Mouse (Mus musculus) hindbrain, embryonic 12.5 days (tissue): ENCODE measurements around the gene Tomm70a. TPM values are rescaled to one million over a fixed set of nuclear protein-coding genes. Genes with fewer than 3 reads are reported as not detected.

ENCODE experiments used
- ATAC-seq: fragments of 200-750 bp; cut with Nextera tagmentation; 2 replicates; pipeline ENCODE4 v1.8.0; 2017; ENCODE audit warnings: moderate TSS enrichment; ENCODE audit not compliant: low FRiP score
- H3K27ac ChIP-seq: fragments of 300-500 bp; sonication (generic); 2 replicates; pipeline ENCODE4 v1.5.1; 2016; ENCODE audit warnings: mild to moderate bottlenecking
- H3K27me3 ChIP-seq: fragments of 300-500 bp; sonication (generic); 2 replicates; pipeline ENCODE4 v1.6.1; 2016; ENCODE audit warnings: mild to moderate bottlenecking
- H3K36me3 ChIP-seq: fragments of 300-500 bp; sonication (generic); 2 replicates; pipeline ENCODE4 v1.6.1; 2016; ENCODE audit warnings: mild to moderate bottlenecking
- H3K4me1 ChIP-seq: fragments of 300-500 bp; sonication (generic); 2 replicates; pipeline ENCODE4 v1.6.1; 2016
- H3K4me2 ChIP-seq: fragments of 300-500 bp; sonication (generic); replicated peaks from 2 replicates; pipeline ENCODE4 v1.6.1; 2016; ENCODE audit warnings: mild to moderate bottlenecking
- H3K4me3 ChIP-seq: fragments of 300-500 bp; sonication (generic); 2 replicates; pipeline ENCODE4 v1.5.1; 2016; ENCODE audit warnings: mild to moderate bottlenecking
- H3K9ac ChIP-seq: fragments of 300-500 bp; sonication (generic); 2 replicates; pipeline ENCODE4 v1.6.1; 2016; ENCODE audit warnings: mild to moderate bottlenecking, moderate library complexity
- H3K9me3 ChIP-seq: fragments of 300-500 bp; sonication (generic); replicated peaks from 2 replicates; pipeline ENCODE4 v1.6.1; 2016; ENCODE audit warnings: mild to moderate bottlenecking
- WGBS: fragments of 180-500 bp; shearing (Covaris S2); methylation state at CpG from one replicate; pipeline ENCODE4 v1.1.7; 2016; 5-methylcytosine and 5-hydroxymethylcytosine counted together
- polyA plus RNA-seq: library from polyadenylated mRNA; unstranded; fragments of >200 nt; fragmentation: Nextera tagmentation; extraction: Ambion mirVana; gene quantifications from 2 replicates; pipeline ENCODE4 v1.2.1, GENCODE M21; 2016

Tomm70a gene
- 63.9 and 64.9 TPM in 2 replicates for polyA plus RNA-seq

GRCm38 (mm10) chr16:57120913-57121815 is at the start of gene Tomm70a:
TSS of gene Tomm70a (plus strand) at chr16:57121703.
- Histone ChIP-seq H3K4me2 (peak within 1 kb of the TSS; percentile 78), H3K27ac (peak within 1 kb of the TSS; percentile 95), H3K4me1 (peaks cover 16% of the 10 kb centered on the region), H3K36me3 (no peaks in the 10 kb centered on the region), H3K9ac (peak within 1 kb of the TSS; percentile 85), H3K9me3 (no peaks in the 10 kb centered on the region), H3K4me3 (peak within 1 kb of the TSS; percentile 83), H3K27me3 (no peaks in the 10 kb centered on the region)
- under 1% methylated on average over 37 of the region's 37 CpGs for WGBS
- peak; percentile 100 for ATAC-seq

GRCm38 (mm10) chr16:57075986-57076385 is 45.5 kb upstream of the Tomm70a start:
- ATAC-seq, result no peak
- no peak overlapping the region for H3K9ac ChIP-seq

GRCm38 (mm10) chr16:57079577-57079976 is 41.9 kb upstream of the Tomm70a start:
- H3K9me3 ChIP-seq, result no peaks in the 10 kb centered on the region
- ATAC-seq, result no peak

More at GRCm38 (mm10) chr16:57075986-57076385, 45.5 kb upstream of the Tomm70a start:
- Histone ChIP-seq H3K27me3 (no peaks in the 10 kb centered on the region), H3K4me3 (no peak overlapping the region), H3K9me3 (no peaks in the 10 kb centered on the region), H3K36me3 (no peaks in the 10 kb centered on the region), H3K4me1 (no peaks in the 10 kb centered on the region), H3K27ac (no peak overlapping the region), H3K4me2 (no peak overlapping the region)
- 77% methylated on average over 7 of the region's 7 CpGs for WGBS

GRCm38 (mm10) chr16:57092460-57092859 is 29.0 kb upstream of the Tomm70a start:
- WGBS, result 63% methylated on average over 4 of the region's 4 CpGs
- no peak overlapping the region for H3K27ac ChIP-seq
- no peak overlapping the region for H3K4me2 ChIP-seq
- H3K36me3 ChIP-seq, result no peaks in the 10 kb centered on the region
- no peak overlapping the region for H3K9ac ChIP-seq
- H3K4me1 ChIP-seq, result no peaks in the 10 kb centered on the region
- no peak overlapping the region for H3K4me3 ChIP-seq
- H3K27me3 ChIP-seq, result no peaks in the 10 kb centered on the region
- H3K9me3 ChIP-seq, result no peaks in the 10 kb centered on the region
- ATAC-seq, result peak; percentile 77; the same call in 1 of the 2 replicates

More at GRCm38 (mm10) chr16:57079577-57079976, 41.9 kb upstream of the Tomm70a start:
- Histone ChIP-seq H3K36me3 (no peaks in the 10 kb centered on the region), H3K27ac (no peak overlapping the region), H3K9ac (no peak overlapping the region), H3K4me1 (no peaks in the 10 kb centered on the region), H3K27me3 (no peaks in the 10 kb centered on the region), H3K4me3 (no peak overlapping the region), H3K4me2 (no peak overlapping the region)
- whole genome bisulfite sequencing, result 85% methylated on average over 4 of the region's 4 CpGs

DNA sequence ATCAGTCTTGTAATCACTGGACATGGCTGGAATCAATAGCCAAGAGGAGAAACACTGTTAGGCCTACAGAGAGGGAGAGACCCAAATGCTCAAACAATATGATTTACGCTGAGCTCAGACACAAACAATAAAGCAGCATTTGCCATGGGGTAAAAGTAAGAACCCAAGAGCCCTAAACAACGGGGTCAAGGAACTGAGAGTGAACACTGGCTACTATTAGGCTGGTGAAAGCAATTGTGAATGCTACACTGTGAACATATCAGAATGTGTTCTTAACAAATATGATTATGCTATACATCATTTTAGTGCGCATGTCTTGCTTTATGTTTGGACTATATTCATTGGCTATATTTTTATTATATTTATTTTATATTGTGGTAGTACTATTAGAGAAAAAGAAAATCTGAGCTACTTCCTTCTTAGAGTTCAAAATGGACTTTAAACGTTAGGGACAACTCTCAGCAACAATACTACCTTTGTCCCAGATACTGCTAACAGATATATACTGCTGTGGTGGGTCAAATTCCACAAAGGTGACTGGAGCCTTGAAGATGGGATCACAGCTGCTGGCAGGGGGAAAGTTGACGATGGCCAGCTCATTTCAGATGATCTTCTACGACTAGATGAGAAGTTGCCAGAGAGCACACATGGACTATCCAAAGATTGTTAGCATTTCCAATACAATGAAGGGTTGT is 28.4 kb upstream of the Tomm70a start:
- Histone ChIP-seq H3K9ac (no peak overlapping the region), H3K4me3 (no peak overlapping the region), H3K4me2 (no peak overlapping the region), H3K27ac (no peak overlapping the region), H3K4me1 (no peaks in the 10 kb centered on the region), H3K36me3 (no peaks in the 10 kb centered on the region), H3K27me3 (no peaks in the 10 kb centered on the region), H3K9me3 (no peaks in the 10 kb centered on the region)
- WGBS, result 74% methylated on average over 6 of the region's 6 CpGs
- no peak for ATAC-seq

GRCm38 (mm10) chr16:57098468-57099144 is 22.9 kb upstream of the Tomm70a start:
- H3K27ac ChIP-seq, result no peak overlapping the region
- no peaks in the 10 kb centered on the region for H3K4me1 ChIP-seq
- H3K27me3 ChIP-seq, result no peaks in the 10 kb centered on the region
- H3K4me2 ChIP-seq, result no peak overlapping the region
- no peaks in the 10 kb centered on the region for H3K36me3 ChIP-seq
- 67% methylated on average over 7 of the region's 7 CpGs for WGBS
- no peaks in the 10 kb centered on the region for H3K9me3 ChIP-seq
- ATAC-seq, result 0 out of 2 replicates have a peak, but pooled peaks have one; percentile 32
- H3K4me3 ChIP-seq, result no peak overlapping the region
- no peak overlapping the region for H3K9ac ChIP-seq

DNA sequence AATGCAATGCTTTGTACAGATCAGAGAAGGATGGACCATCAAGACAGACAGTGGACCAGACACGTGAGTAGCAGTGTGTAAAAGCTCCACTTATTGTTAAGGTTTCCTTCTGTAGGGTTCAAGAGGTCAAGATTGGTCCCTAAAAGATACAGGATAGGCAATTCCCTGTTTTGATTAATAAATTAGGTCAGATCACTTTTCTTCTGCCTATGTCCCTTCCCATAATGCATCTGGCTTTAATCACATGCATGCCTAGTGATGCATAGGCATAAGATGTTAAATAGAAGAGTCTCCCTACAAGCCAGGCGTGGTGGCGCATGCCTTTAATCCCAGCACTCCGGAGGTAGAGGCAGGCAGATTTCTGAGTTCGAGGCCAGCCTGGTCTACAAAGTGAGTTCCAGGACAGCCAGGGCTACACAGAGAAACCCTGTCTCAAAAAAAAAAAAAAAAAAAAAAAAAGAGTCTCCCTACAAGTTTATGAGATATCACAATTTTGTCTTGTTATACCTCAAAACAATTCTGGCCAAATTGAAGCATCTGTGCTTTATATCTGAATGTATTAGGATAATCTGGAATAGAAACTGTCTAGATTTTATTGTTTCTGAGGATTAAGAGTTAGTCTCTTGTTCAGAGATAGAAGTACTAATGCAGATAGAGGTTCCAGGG is 21.8 kb upstream of the Tomm70a start:
- H3K4me2 ChIP-seq, result no peak overlapping the region
- no peaks in the 10 kb centered on the region for H3K4me1 ChIP-seq
- 80% methylated on average over 5 of the region's 5 CpGs for WGBS
- H3K9ac ChIP-seq, result no peak overlapping the region
- H3K27me3 ChIP-seq, result no peaks in the 10 kb centered on the region
- no peak overlapping the region for H3K4me3 ChIP-seq
- no peak overlapping the region for H3K27ac ChIP-seq
- H3K9me3 ChIP-seq, result no peaks in the 10 kb centered on the region
- H3K36me3 ChIP-seq, result no peaks in the 10 kb centered on the region
- no peak for ATAC-seq

GRCm38 (mm10) chr16:57101174-57101573 is 20.3 kb upstream of the Tomm70a start:
- no peak for ATAC-seq
- Histone ChIP-seq H3K27ac (no peak overlapping the region), H3K27me3 (no peaks in the 10 kb centered on the region), H3K4me3 (no peak overlapping the region), H3K4me1 (no peaks in the 10 kb centered on the region), H3K9me3 (no peaks in the 10 kb centered on the region), H3K9ac (no peak overlapping the region), H3K36me3 (no peaks in the 10 kb centered on the region), H3K4me2 (no peak overlapping the region)
- WGBS, result 88% methylated on average over 1 of the region's 1 CpGs

- 81% methylated on average over 5 of the region's 5 CpGs for WGBS
- Histone ChIP-seq H3K9ac (no peak overlapping the region), H3K36me3 (no peaks in the 10 kb centered on the region), H3K4me2 (no peak overlapping the region), H3K4me3 (no peak overlapping the region), H3K9me3 (no peaks in the 10 kb centered on the region), H3K27me3 (no peaks in the 10 kb centered on the region), H3K4me1 (no peaks in the 10 kb centered on the region), H3K27ac (no peak overlapping the region)
- ATAC-seq, result no peak
Observed at GRCm38 (mm10) chr16:57106185-57106960, 15.1 kb upstream of the Tomm70a start.

- Histone ChIP-seq H3K4me3 (no peak overlapping the region), H3K4me1 (no peaks in the 10 kb centered on the region), H3K9ac (no peak overlapping the region), H3K4me2 (no peak overlapping the region), H3K27me3 (no peaks in the 10 kb centered on the region), H3K9me3 (no peaks in the 10 kb centered on the region), H3K27ac (no peak overlapping the region), H3K36me3 (no peaks in the 10 kb centered on the region)
- ATAC-seq, result no peak
Observed at GRCm38 (mm10) chr16:57116066-57116465, 5.4 kb upstream of the Tomm70a start.

DNA sequence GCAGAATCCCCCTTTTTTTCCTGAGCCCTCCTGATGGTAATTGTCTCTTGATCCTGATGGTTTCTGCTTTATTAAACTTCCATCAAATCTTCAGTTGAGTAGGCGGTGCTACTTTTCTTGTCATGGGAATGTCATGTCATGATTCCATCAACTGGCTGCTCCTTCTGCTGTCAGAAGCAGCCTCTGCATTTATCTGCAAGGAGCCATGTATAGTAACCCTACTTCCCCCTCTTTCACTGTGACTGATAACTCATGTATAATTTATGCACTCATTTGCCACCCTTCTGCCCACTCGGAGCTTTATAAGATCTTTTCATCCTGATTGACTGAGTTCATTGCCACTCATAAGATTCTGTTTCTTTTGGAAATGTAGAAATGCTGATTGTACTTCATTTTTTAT is 3.9 kb upstream of the Tomm70a start:
- H3K9me3 ChIP-seq, result no peaks in the 10 kb centered on the region
- H3K9ac ChIP-seq, result no peak overlapping the region
- no peak overlapping the region for H3K4me2 ChIP-seq
- ATAC-seq, result no peak
- WGBS, result 81% methylated on average over 2 of the region's 2 CpGs
- peaks cover 2% of the 10 kb centered on the region for H3K4me1 ChIP-seq
- no peaks in the 10 kb centered on the region for H3K36me3 ChIP-seq
- H3K27ac ChIP-seq, result no peak overlapping the region
- no peaks in the 10 kb centered on the region for H3K27me3 ChIP-seq
- H3K4me3 ChIP-seq, result no peak overlapping the region
